Mouse (Mus musculus): ENCODE data around the gene Med21.

The Med21 gene

GRCm38 (mm10) chr6:146640068-146640965 is 2.0 kb upstream of the Med21 start:
- DNase-seq (ENCODE audit: low spot score), result no peak

GRCm38 (mm10) chr6:146640991-146641390 is 1.4 kb upstream of the Med21 start:
- DNase-seq (ENCODE audit: low spot score), result no peak

- DNase-seq (ENCODE audit: low spot score), result no peak
These were observed 631 bp upstream of the Med21 start for GRCm38 (mm10) chr6:146641621-146642210.

GRCm38 (mm10) chr6:146643184-146643570 is 830 bp downstream of the Med21 start:
- no peak for DNase-seq (ENCODE audit: low spot score)

- DNase-seq (ENCODE audit: low spot score), result no peak
These were observed 7.7 kb downstream of the Med21 start for GRCm38 (mm10) chr6:146650013-146650412.

GRCm38 (mm10) chr6:146651431-146651830 is 9.1 kb downstream of the Med21 start:
- DNase-seq (ENCODE audit: low spot score), result no peak

GRCm38 (mm10) chr6:146653197-146653596 is 10.8 kb downstream of the Med21 start:
- DNase-seq (ENCODE audit: low spot score), result no peak

DNA sequence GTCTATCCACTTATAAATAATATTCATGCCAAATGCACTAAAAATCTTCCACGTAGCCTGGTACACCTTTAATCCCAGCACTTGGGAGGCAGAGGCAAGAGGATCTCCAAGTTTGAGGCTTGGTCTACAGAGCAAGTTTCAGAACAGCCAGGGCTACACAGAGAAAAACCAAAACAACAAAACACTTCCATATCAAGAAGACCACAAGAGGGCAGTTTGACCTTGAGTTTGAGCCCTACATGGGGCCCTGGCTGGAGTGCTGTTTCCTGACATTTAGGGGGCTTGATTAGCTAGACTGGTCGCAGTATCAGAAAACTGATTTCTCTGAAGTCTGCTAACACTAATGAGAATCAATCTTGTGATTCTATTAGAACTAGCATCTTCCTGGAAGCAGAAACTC is 18.2 kb downstream of the Med21 start:
- DNase-seq (ENCODE audit: low spot score), result no peak

DNA sequence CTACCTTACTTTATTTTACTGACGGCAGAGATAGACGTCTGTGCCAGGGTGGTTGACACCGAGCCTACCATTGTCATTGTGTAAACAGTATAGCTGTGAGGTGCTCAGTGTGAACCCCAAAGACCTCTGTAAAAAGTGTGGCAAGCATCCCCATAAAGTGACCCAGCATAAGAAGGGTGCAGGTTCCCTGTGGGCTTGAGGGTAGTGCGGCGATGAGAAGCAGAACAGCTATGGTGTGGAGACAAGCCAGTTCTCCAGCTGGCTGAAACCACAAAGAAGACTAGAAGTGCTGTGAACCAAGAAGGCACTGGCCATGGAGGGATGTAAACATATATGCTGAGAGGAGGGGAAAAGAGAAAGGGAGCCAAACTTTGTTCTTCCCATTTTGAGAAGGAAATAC is 19.3 kb downstream of the Med21 start:
- DNase-seq (ENCODE audit: low spot score), result no peak

GRCm38 (mm10) chr6:146662679-146663078 is 20.3 kb downstream of the Med21 start:
- DNase-seq (ENCODE audit: low spot score), result no peak

GRCm38 (mm10) chr6:146664116-146664515 is 21.8 kb downstream of the Med21 start:
- DNase-seq (ENCODE audit: low spot score), result no peak

DNA sequence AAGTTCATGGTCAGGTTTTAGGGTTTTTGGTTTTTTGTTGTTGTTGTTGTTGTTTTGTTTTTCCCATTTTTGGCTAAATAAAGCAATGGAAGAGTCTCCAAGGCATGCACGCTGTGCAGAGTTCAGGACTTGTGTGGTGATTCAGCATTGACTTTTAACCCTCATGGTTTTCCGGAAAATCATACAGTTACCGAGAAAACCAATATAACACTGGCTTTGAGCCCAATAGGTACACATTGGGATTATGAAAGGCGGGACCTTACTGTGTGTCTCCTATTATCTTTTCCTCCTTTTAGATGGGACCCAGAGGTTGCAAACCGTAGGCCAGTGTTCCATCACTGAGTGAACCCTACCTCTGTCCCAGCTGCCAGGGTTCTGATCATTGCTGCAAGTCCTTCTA is 22.6 kb downstream of the Med21 start:
- no peak for DNase-seq (ENCODE audit: low spot score)

DNA sequence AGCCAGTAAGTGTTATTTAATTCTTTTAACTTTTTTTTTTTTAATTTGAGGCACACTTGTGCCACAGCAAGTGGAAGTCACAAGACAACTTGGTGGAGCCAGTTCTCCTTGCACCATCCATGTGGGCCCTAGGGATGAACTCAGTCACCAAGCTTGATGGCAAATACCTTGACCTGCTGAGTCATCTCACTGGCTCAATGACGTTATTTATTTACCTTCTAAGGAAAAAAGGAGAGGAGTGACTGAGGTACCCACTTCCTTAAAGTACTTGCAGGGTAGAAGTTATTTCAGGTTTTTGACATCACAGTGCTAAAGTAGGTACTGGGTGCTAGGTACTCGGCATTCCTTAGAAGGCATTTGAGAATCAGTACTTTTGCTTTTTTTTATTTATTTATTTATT is 23.1 kb downstream of the Med21 start:
- no peak for DNase-seq (ENCODE audit: low spot score)

- no peak for DNase-seq (ENCODE audit: low spot score)
These were observed 24.5 kb downstream of the Med21 start for GRCm38 (mm10) chr6:146666811-146667210.

GRCm38 (mm10) chr6:146668606-146669005 is 26.3 kb downstream of the Med21 start:
- no peak for DNase-seq (ENCODE audit: low spot score)

DNA sequence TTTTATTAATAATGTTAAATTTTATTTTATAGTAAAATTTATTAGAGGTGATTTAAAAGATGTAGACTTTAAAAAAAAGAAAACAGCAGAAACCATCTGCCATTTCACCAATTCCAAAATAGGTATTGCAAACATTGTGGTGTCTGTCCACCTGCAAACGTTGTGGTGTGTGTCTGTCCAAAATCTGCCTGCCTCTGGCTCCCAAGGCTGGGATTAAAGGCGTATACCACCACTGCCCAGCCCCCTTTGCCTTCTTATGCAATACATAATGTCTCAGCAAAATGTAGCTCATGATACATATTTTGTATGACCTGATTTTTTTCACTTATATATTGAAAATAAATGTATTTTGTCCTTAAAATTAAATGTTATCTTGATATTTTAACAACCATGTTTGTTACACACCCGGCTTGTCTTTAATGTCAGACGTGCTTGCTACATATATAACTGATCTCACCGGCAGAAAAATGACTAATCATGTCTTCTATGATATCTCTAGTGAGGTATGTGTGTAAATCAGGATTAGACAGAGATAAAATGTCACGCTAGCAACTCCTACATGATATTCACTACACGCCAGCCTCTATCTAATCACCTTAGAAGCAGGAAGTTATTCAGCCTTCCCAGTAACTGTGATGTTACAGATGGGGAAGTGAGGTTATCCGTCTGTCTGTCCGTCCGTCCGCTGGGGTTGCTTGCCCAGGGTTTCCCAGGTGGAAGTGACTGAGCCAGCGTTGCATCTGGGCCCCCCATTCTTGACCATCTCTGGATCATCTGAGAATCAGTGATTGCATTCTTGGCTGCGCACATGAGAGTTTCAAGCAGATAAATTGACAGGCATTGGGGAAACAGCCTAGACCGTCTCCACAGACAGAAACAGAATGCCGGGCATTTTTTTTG is 28.9 kb downstream of the Med21 start:
- DNase-seq (ENCODE audit: low spot score), result no peak

DNA sequence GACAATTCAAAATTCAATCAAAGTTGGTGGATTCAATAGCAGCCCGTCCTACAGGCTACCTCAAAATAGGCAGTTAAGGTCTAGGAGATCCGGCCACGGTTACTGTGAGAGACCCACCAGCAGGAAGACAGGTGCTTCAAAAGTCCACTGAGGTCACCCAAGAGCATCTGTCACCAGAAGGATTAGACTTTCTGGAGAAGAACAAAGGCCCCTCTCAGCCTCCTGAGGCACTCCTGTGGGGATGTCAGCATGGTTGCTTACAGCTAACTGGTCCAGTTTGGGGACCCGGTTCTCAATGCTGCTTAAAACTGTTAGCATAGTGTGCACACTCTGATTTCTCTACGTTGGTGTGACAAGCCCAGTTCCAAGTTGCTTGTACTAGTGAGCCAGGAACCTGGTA is 29.8 kb downstream of the Med21 start:
- DNase-seq (ENCODE audit: low spot score), result no peak

DNA sequence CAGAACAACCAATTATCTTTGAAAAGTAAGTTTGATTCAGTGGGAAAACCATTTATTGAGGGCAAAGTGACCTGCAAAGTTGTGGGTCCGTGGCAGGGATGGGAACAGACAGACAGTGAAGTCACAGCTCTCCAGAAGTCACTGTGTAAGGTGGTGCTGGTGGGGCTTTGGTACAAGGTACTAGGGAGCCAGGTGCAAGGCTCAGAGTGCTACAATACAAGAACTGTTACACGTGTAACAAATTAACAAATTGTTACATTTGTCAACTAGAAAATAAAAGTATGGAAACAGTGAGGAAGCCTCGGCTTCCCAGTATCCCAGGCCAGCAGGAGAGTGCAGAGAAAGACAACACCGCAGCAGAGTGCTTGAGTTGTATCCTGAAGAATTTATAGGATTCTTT is 31.3 kb downstream of the Med21 start:
- DNase-seq (ENCODE audit: low spot score), result no peak

- no peak for DNase-seq (ENCODE audit: low spot score)
These were observed 32.1 kb downstream of the Med21 start for GRCm38 (mm10) chr6:146674420-146674819.

DNA sequence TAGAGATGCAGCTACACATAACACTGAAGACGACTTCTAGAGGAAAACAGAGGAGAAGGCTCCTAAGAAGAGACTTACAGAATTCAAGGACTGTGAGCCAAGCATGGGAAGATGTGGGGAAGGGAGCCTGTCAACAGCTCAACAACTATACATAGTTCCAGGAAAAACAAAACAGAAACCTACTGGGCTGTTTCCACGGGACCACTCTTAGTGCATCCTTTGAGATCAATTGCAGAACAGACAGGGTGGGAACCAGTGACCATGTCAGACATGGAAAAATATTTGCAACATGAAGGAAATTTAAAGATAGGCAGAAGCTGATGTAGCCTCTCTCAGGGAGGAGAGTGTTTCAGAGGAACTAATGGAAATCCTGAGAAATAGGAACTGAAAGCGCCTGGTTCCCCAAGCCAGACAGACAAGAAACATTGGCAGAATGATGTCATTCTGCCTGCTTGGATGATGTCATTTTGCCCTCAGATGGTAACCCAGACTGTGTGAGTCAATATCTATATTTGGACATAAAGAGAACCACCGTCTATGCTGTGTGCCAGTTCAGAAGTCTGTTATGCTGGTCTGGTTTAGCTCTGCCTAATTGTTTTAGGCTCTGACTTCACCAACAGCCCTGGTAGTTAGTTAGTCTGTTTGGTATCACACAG is 32.7 kb downstream of the Med21 start:
- no peak for DNase-seq (ENCODE audit: low spot score)

DNA sequence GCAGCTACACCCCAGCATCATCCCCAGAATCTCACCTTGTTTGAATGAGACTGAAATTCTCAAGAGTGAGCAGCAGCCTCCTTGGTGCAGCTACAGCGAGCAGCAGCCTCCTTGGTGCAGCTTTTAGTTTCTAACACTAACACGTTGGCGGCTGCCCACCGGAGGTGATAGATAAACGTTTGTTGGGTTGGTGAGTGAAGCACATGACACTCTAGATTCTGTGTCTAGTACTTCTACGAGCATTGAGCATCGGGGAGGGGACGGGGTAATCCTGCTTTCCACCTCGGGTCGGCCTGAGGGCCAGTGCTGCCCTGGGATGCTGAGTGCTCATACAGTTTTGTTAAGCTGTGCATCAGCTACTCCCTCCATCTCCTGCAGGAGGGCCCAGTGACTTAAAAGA is 34.6 kb downstream of the Med21 start:
- DNase-seq (ENCODE audit: low spot score), result no peak
